Mouse (Mus musculus) spleen, adult 2 months (tissue): Measurements from ENCODE around the gene Npsr1.

Experiments
- CTCF ChIP-seq: fragments of 200-500 bp; IDR thresholded peaks from 2 replicates; pipeline ENCODE4 v1.5.1; 2011; ENCODE audit warnings: mild to moderate bottlenecking, inconsistent platforms; ENCODE audit not compliant: insufficient read depth, insufficient read length, insufficient replicate concordance; ENCODE audit errors: extremely low read depth
- POLR2A ChIP-seq: fragments of 200-500 bp; IDR thresholded peaks from 2 replicates; pipeline ENCODE4 v1.6.1; 2011; ENCODE audit warnings: low read depth, low read length, inconsistent platforms

GRCm38 (mm10) chr9:24341321-24341720 is 243.5 kb downstream of the Npsr1 start:
- TF ChIP-seq POLR2A (no peak), CTCF (no peak)
